Mouse (Mus musculus) lung, embryonic 14.5 days (tissue): ENCODE data around the gene Reps2. TPM values are rescaled to one million over a fixed set of nuclear protein-coding genes. Genes with fewer than 3 reads are reported as not detected.

Experiments
- ATAC-seq: fragments of 200-750 bp; cut with Nextera tagmentation; 2 replicates; pipeline ENCODE4 v1.8.0; 2017; ENCODE audit warnings: mild to moderate bottlenecking, moderate TSS enrichment, moderate library complexity; ENCODE audit not compliant: insufficient read depth
- DNase-seq: peaks from one replicate; pipeline ENCODE4 v3.0.0-alpha.2; 2015
- H3K27ac ChIP-seq: fragments of 300-500 bp; sonication (generic); 2 replicates; pipeline ENCODE4 v1.5.1; 2014; ENCODE audit warnings: low read depth, mild to moderate bottlenecking, moderate library complexity
- H3K27me3 ChIP-seq: fragments of 300-500 bp; sonication (generic); 2 replicates; pipeline ENCODE4 v1.6.1; 2014; ENCODE audit warnings: low read length, control low read depth; ENCODE audit not compliant: insufficient read depth
- H3K36me3 ChIP-seq: fragments of 300-500 bp; sonication (generic); 2 replicates; pipeline ENCODE4 v1.6.1; 2014; ENCODE audit warnings: control low read depth; ENCODE audit not compliant: insufficient read depth
- H3K4me1 ChIP-seq: fragments of 300-500 bp; sonication (generic); 2 replicates; pipeline ENCODE4 v1.6.1; 2014; ENCODE audit warnings: antibody characterized with exemption, control low read depth; ENCODE audit not compliant: insufficient read depth
- H3K4me2 ChIP-seq: fragments of 300-500 bp; sonication (generic); 2 replicates; pipeline ENCODE4 v1.6.1; 2014; ENCODE audit warnings: mild to moderate bottlenecking
- H3K4me3 ChIP-seq: fragments of 300-500 bp; sonication (generic); 2 replicates; pipeline ENCODE4 v1.5.1; 2014; ENCODE audit warnings: low read depth, low read length
- H3K9ac ChIP-seq: fragments of 300-500 bp; sonication (generic); 2 replicates; pipeline ENCODE4 v1.6.1; 2014
- H3K9me3 ChIP-seq: fragments of 300-500 bp; sonication (generic); 2 replicates; pipeline ENCODE4 v1.6.1; 2016; ENCODE audit warnings: low read depth, low read length, control low read depth
- CTCF ChIP-seq: IDR thresholded peaks from 2 replicates; pipeline ENCODE4 v1.5.1; 2016; ENCODE audit warnings: antibody characterized with exemption, low read depth
- WGBS: fragments of 180-500 bp; shearing (Covaris S2); extraction: QIAGEN DNeasy Blood & Tissue Kit; methylation state at CpG from one replicate; pipeline ENCODE4 v1.1.7; 2014; 5-methylcytosine and 5-hydroxymethylcytosine counted together
- polyA plus RNA-seq: library from polyadenylated mRNA; unstranded; fragments of >200 nt; fragmentation: Nextera tagmentation; extraction: Ambion mirVana; gene quantifications from 2 replicates; pipeline ENCODE4 v1.2.1, GENCODE M21; 2014

Gene Reps2
- polyA plus RNA-seq, 1 experiment from 2014 or later: 0.83 TPM

DNA sequence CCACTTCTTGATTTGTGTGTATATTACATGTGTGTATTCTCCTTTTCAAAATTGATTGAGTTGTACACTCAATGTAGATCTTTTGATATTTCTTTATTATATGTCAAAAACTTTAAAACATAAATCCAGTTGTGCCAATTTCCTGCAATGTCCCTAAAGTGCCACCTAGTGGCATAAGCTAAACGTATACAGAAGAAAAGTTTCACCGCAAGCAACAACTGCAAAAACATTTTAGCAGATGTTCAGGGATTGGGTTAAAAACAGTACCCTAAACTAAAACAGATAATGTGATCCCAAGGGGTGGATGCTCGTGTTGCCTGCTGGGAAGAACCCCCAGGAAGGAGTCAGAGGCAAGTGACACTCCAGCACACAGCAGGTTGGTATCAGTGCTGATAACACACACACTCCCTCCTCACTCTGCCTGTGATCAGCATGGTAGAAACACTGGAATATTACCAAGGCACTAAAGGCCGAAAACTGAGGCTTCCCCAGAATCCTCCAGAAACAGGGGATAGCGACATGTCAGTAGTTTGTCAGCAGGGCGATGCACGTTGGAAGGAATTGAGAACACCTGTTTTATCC is 189.5 kb downstream of the Reps2 start:
- no peak overlapping the region for H3K4me2 ChIP-seq
- H3K4me3 ChIP-seq: no peak overlapping the region
- no peaks in the 10 kb centered on the region for H3K27me3 ChIP-seq
- no peaks in the 10 kb centered on the region for H3K9me3 ChIP-seq
- WGBS: 45% methylated on average over 7 of the region's 7 CpGs
- H3K9ac ChIP-seq: no peak overlapping the region
- no peaks in the 10 kb centered on the region for H3K36me3 ChIP-seq
- peak; percentile 55 for TF ChIP-seq CTCF
- DNase-seq: peak; percentile 61
- no peaks in the 10 kb centered on the region for H3K4me1 ChIP-seq
- H3K27ac ChIP-seq: no peak overlapping the region
- ATAC-seq: no peak

DNA sequence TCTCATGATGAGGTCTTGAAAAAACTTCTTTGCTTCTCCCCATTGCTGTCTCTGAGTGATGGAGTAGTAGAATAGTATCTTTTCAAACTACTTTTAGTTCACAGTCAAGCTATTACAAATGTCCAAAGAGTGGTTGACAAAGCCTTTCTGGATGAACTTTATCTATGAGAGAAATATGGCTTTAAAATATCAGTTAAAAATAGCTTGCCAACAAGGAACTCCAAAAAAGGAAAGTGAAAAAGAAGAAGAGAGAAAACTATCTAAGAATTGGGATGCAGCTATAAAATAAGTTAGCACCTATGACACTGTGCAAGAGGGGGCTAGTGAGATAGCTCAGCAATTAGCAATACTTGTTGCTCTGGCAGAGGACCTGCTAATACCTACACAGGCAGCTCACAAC is 190.8 kb downstream of the Reps2 start:
- ATAC-seq: no peak
- TF ChIP-seq CTCF: no peak

DNA sequence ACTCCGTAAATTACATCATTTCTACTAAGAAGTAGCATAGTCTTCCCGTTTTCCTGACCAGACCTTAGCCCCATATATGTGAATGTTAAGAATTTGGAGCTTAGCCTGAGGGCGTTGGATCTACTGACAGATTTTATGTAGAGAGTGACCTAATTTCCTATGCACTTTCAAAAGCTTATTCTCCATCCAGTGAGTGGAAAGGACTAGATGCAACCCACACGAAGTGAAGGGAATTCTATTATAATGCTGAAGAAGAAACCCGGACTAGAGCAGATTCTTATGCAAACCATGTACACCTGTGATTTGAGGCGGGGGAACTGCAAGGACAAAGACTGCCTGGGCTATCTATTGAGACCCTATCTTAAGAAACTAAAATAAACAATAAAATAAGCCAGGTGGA is 195.5 kb downstream of the Reps2 start:
- TF ChIP-seq CTCF: no peak
- no peak for ATAC-seq
- H3K4me1 ChIP-seq: no peaks in the 10 kb centered on the region
- H3K36me3 ChIP-seq: no peaks in the 10 kb centered on the region
- no peak overlapping the region for H3K9ac ChIP-seq
- H3K9me3 ChIP-seq: no peaks in the 10 kb centered on the region
- no peak for DNase-seq
- H3K27me3 ChIP-seq: no peaks in the 10 kb centered on the region
- H3K4me3 ChIP-seq: no peak overlapping the region
- no peak overlapping the region for H3K4me2 ChIP-seq
- WGBS: 75% methylated on average over 6 of the region's 6 CpGs
- no peak overlapping the region for H3K27ac ChIP-seq

More for the DNA sequence above, 190.8 kb downstream of the Reps2 start:
- Histone ChIP-seq H3K27ac (no peak overlapping the region), H3K27me3 (no peaks in the 10 kb centered on the region), H3K9me3 (no peaks in the 10 kb centered on the region), H3K4me2 (no peak overlapping the region), H3K36me3 (no peaks in the 10 kb centered on the region), H3K4me1 (no peaks in the 10 kb centered on the region), H3K9ac (no peak overlapping the region), H3K4me3 (no peak overlapping the region)
- DNase-seq: no peak

DNA sequence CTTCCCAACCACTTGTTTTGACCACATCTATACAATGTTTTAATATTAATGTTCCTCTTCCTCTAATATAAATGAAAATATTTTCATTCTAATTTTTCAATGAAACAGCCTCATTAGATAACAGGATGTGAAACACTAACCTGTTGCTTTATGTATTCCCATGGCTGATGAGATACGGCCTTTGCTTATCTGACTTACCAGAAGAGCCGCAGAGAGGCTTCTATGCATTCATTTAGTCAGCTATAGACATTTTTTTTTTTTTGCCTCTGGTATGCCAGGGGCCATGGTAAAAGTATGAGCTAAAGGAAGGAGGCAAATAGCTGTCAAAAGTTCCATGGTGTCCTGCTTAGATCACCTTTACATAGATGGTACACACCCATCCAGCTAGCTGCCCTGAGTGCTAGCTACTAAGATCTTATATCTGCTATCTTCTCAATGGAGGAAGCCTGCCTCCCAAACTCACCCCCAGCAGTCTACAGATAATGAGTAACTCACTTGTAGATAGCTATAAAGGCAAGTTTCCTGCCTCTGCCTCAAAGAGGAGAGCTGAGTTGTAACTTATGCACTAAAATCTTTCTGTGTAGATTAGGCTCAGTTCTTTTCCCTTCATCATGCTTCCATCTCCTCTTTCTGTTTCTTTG is 196.7 kb downstream of the Reps2 start:
- no peak overlapping the region for H3K4me3 ChIP-seq
- no peak overlapping the region for H3K9ac ChIP-seq
- no peak overlapping the region for H3K27ac ChIP-seq
- no peaks in the 10 kb centered on the region for H3K36me3 ChIP-seq
- DNase-seq (no peak), ATAC-seq (no peak)
- WGBS: 94% methylated on average over 2 of the region's 2 CpGs
- TF ChIP-seq CTCF: no peak
- no peaks in the 10 kb centered on the region for H3K4me1 ChIP-seq
- no peaks in the 10 kb centered on the region for H3K27me3 ChIP-seq
- no peak overlapping the region for H3K4me2 ChIP-seq
- no peaks in the 10 kb centered on the region for H3K9me3 ChIP-seq

DNA sequence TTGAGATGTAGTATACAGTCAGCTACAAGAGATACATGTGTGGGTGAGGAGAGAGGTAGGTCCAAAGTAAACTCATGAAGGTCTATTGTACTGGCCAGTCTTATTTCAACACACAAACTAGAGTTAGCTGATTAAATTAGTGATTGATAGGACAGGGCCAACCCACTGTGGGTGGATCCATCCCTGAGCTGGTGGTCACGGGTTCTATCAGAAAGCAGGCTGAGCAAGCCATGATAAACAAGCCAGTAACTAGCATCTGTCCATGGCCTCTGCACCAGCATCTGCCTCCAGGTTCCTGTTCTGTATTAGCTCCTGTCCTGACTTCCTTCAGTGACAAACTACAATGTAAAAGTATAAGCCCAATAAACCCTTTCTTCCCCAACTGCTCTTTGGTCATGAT is 200.1 kb downstream of the Reps2 start:
- Histone ChIP-seq H3K27ac (no peak overlapping the region), H3K27me3 (no peaks in the 10 kb centered on the region), H3K4me1 (no peaks in the 10 kb centered on the region), H3K9ac (no peak overlapping the region), H3K36me3 (no peaks in the 10 kb centered on the region), H3K4me3 (no peak overlapping the region), H3K9me3 (no peaks in the 10 kb centered on the region), H3K4me2 (no peak overlapping the region)
- DNase-seq: no peak
- no peak for ATAC-seq
- TF ChIP-seq CTCF: no peak
- WGBS: 74% methylated on average over 1 of the region's 1 CpGs

GRCm38 (mm10) chrX:162442970-162443369 is 200.5 kb downstream of the Reps2 start:
- DNase-seq (no peak), ATAC-seq (no peak)
- H3K27me3 ChIP-seq: no peaks in the 10 kb centered on the region

DNA sequence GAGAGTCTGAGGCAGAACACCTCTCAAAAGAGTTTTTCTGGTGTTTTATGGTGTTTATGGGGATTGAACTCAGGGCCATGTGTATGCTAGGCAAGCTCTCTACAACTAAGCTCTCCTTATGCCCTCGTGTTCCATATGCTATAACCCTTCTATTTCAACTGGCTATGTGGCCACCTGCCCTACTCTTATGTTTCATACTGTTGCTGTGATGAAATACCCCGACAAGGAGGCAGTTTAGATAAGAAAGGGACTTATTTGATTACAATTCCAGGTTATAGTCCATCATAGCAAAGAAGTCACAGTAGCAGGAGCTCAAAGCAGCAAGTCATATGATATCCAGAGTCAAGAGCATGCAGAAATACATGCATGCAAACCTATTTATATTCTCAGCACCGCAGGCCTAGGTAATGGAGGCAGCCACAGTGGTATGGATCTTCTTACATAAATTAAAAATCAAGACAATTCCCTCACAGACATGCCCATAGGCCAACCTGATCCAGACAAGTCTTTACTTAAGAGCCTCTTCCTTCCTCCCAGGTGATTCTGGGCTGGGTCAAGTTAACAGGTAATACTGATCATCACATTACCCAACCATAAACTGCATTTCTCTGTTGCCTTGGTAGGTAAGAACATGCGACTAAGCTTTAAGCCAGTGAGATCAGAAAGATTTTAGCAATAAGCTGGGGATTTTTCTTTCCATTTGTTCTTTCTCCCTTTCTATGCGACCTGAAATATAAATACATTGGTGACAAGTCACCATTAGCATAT is 210.5 kb downstream of the Reps2 start:
- H3K9me3 ChIP-seq: no peaks in the 10 kb centered on the region
- H3K4me3 ChIP-seq: no peak overlapping the region
- no peak for TF ChIP-seq CTCF
- no peaks in the 10 kb centered on the region for H3K36me3 ChIP-seq
- H3K9ac ChIP-seq: no peak overlapping the region
- H3K4me2 ChIP-seq: no peak overlapping the region
- no peaks in the 10 kb centered on the region for H3K27me3 ChIP-seq
- ATAC-seq: no peak
- 77% methylated on average over 5 of the region's 5 CpGs for WGBS
- H3K27ac ChIP-seq: no peak overlapping the region
- H3K4me1 ChIP-seq: no peaks in the 10 kb centered on the region
- DNase-seq: no peak

More at GRCm38 (mm10) chrX:162442970-162443369, 200.5 kb downstream of the Reps2 start:
- H3K4me2 ChIP-seq: no peak overlapping the region
- 41% methylated on average over 1 of the region's 1 CpGs for WGBS
- TF ChIP-seq CTCF: no peak
- no peak overlapping the region for H3K9ac ChIP-seq
- H3K27ac ChIP-seq: no peak overlapping the region
- H3K9me3 ChIP-seq: no peaks in the 10 kb centered on the region
- no peaks in the 10 kb centered on the region for H3K36me3 ChIP-seq
- no peaks in the 10 kb centered on the region for H3K4me1 ChIP-seq
- no peak overlapping the region for H3K4me3 ChIP-seq
